Mouse (Mus musculus): ENCODE results near the gene Myo19. TPM values are rescaled to one million over a fixed set of nuclear protein-coding genes. Genes with fewer than 3 reads are reported as not detected.
A peak's percentile ranks its signal among the peaks of the same experiment; 100 is the strongest.

Gene Myo19
- polyA plus RNA-seq, 1 experiment from 2014 or later: 9.3 TPM

GRCm38 (mm10) chr11:84886767-84887511 is 7.0 kb downstream of the Myo19 start:
- no peak for ATAC-seq (ENCODE audit: insufficient number of reproducible peaks, insufficient read depth, low FRiP score, low TSS enrichment, low read depth)
- H3K27ac ChIP-seq: no peak overlapping the region
- no peak overlapping the region for H3K4me3 ChIP-seq (replicated peaks)
- H3K36me3 ChIP-seq: peaks cover 84% of the 10 kb centered on the region
- H3K9ac ChIP-seq (replicated peaks): no peak overlapping the region
- no peak overlapping the region for H3K4me2 ChIP-seq
- no peaks in the 10 kb centered on the region for H3K27me3 ChIP-seq
- 89% methylated on average over 11 of the region's 11 CpGs for WGBS
- H3K4me1 ChIP-seq (replicated peaks): 0 out of 2 replicates have a peak, but pooled peaks cover under 1% of the 10 kb centered on the region
- H3K9me3 ChIP-seq: no peaks in the 10 kb centered on the region

GRCm38 (mm10) chr11:84888025-84888424 is 8.1 kb downstream of the Myo19 start:
- H3K9me3 ChIP-seq: no peaks in the 10 kb centered on the region
- H3K27me3 ChIP-seq: no peaks in the 10 kb centered on the region
- no peaks in the 10 kb centered on the region for H3K4me1 ChIP-seq (replicated peaks)
- peaks cover 86% of the 10 kb centered on the region for H3K36me3 ChIP-seq
- no peak overlapping the region for H3K4me3 ChIP-seq (replicated peaks)
- H3K9ac ChIP-seq (replicated peaks): no peak overlapping the region
- no peak for ATAC-seq (ENCODE audit: insufficient number of reproducible peaks, insufficient read depth, low FRiP score, low TSS enrichment, low read depth)
- H3K4me2 ChIP-seq: no peak overlapping the region
- 91% methylated on average over 8 of the region's 8 CpGs for whole genome bisulfite sequencing
- no peak overlapping the region for H3K27ac ChIP-seq

GRCm38 (mm10) chr11:84889492-84889891 is 9.5 kb downstream of the Myo19 start:
- ATAC-seq (ENCODE audit: insufficient number of reproducible peaks, insufficient read depth, low FRiP score, low TSS enrichment, low read depth): no peak
- peaks cover 83% of the 10 kb centered on the region for H3K36me3 ChIP-seq
- WGBS: 98% methylated on average over 2 of the region's 2 CpGs
- H3K27me3 ChIP-seq: no peaks in the 10 kb centered on the region
- no peak overlapping the region for H3K4me3 ChIP-seq (replicated peaks)
- H3K9ac ChIP-seq (replicated peaks): no peak overlapping the region
- H3K27ac ChIP-seq: no peak overlapping the region
- no peaks in the 10 kb centered on the region for H3K9me3 ChIP-seq
- H3K4me2 ChIP-seq: no peak overlapping the region
- H3K4me1 ChIP-seq (replicated peaks): no peaks in the 10 kb centered on the region

GRCm38 (mm10) chr11:84891705-84892104 is 11.8 kb downstream of the Myo19 start:
- Histone ChIP-seq H3K9me3 (no peaks in the 10 kb centered on the region), H3K4me3 (replicated peaks) (no peak overlapping the region), H3K27me3 (no peaks in the 10 kb centered on the region), H3K9ac (replicated peaks) (no peak overlapping the region), H3K36me3 (peaks cover 84% of the 10 kb centered on the region), H3K4me2 (no peak overlapping the region), H3K27ac (no peak overlapping the region), H3K4me1 (replicated peaks) (no peaks in the 10 kb centered on the region)
- whole genome bisulfite sequencing: 92% methylated on average over 7 of the region's 7 CpGs
- ATAC-seq (ENCODE audit: insufficient number of reproducible peaks, insufficient read depth, low FRiP score, low TSS enrichment, low read depth): no peak

GRCm38 (mm10) chr11:84893113-84893512 is 13.2 kb downstream of the Myo19 start:
- Histone ChIP-seq H3K4me1 (replicated peaks) (no peaks in the 10 kb centered on the region), H3K4me3 (replicated peaks) (no peak overlapping the region), H3K27me3 (no peaks in the 10 kb centered on the region), H3K9ac (replicated peaks) (no peak overlapping the region), H3K4me2 (no peak overlapping the region), H3K27ac (no peak overlapping the region), H3K9me3 (no peaks in the 10 kb centered on the region), H3K36me3 (peaks cover 86% of the 10 kb centered on the region)
- ATAC-seq (ENCODE audit: insufficient number of reproducible peaks, insufficient read depth, low FRiP score, low TSS enrichment, low read depth): no peak
- WGBS: 95% methylated on average over 14 of the region's 15 CpGs

GRCm38 (mm10) chr11:84904597-84905144 is 24.7 kb downstream of the Myo19 start:
- 84% methylated on average over 9 of the region's 9 CpGs for WGBS
- Histone ChIP-seq H3K27ac (no peak overlapping the region), H3K9ac (replicated peaks) (no peak overlapping the region), H3K27me3 (no peaks in the 10 kb centered on the region), H3K4me3 (replicated peaks) (no peak overlapping the region), H3K4me1 (replicated peaks) (no peaks in the 10 kb centered on the region), H3K4me2 (no peak overlapping the region), H3K36me3 (peaks cover 100% of the 10 kb centered on the region), H3K9me3 (no peaks in the 10 kb centered on the region)
- no peak for ATAC-seq (ENCODE audit: insufficient number of reproducible peaks, insufficient read depth, low FRiP score, low TSS enrichment, low read depth)

GRCm38 (mm10) chr11:84907081-84907480 is 27.1 kb downstream of the Myo19 start:
- peaks cover 98% of the 10 kb centered on the region for H3K36me3 ChIP-seq
- ATAC-seq (ENCODE audit: insufficient number of reproducible peaks, insufficient read depth, low FRiP score, low TSS enrichment, low read depth): no peak
- no peak overlapping the region for H3K27ac ChIP-seq
- H3K4me2 ChIP-seq: no peak overlapping the region
- no peaks in the 10 kb centered on the region for H3K9me3 ChIP-seq
- no peaks in the 10 kb centered on the region for H3K27me3 ChIP-seq
- no peak overlapping the region for H3K4me3 ChIP-seq (replicated peaks)
- no peak overlapping the region for H3K9ac ChIP-seq (replicated peaks)
- WGBS: 82% methylated on average over 3 of the region's 3 CpGs
- H3K4me1 ChIP-seq (replicated peaks): no peaks in the 10 kb centered on the region

- Histone ChIP-seq H3K27me3 (no peaks in the 10 kb centered on the region), H3K27ac (no peak overlapping the region), H3K4me2 (no peak overlapping the region), H3K9me3 (no peaks in the 10 kb centered on the region), H3K36me3 (peaks cover 97% of the 10 kb centered on the region), H3K4me3 (replicated peaks) (no peak overlapping the region), H3K4me1 (replicated peaks) (no peaks in the 10 kb centered on the region), H3K9ac (replicated peaks) (no peak overlapping the region)
- ATAC-seq (ENCODE audit: insufficient number of reproducible peaks, insufficient read depth, low FRiP score, low TSS enrichment, low read depth): no peak
- WGBS: 90% methylated on average over 6 of the region's 6 CpGs
Measured at GRCm38 (mm10) chr11:84908480-84908879, 28.5 kb downstream of the Myo19 start.

GRCm38 (mm10) chr11:84910411-84910810 is 30.5 kb downstream of the Myo19 start:
- Histone ChIP-seq H3K27ac (no peak overlapping the region), H3K36me3 (peaks cover 90% of the 10 kb centered on the region)
- WGBS: 91% methylated on average over 4 of the region's 4 CpGs

GRCm38 (mm10) chr11:84914673-84915072 is 34.7 kb downstream of the Myo19 start:
- Histone ChIP-seq H3K36me3 (peaks cover 48% of the 10 kb centered on the region), H3K27ac (no peak overlapping the region), H3K4me2 (peak overlapping the region; percentile 79; the same call in 1 of the 2 replicates), H3K4me3 (replicated peaks) (no peak overlapping the region), H3K4me1 (replicated peaks) (peaks cover 14% of the 10 kb centered on the region), H3K27me3 (no peaks in the 10 kb centered on the region), H3K9ac (replicated peaks) (no peak overlapping the region), H3K9me3 (no peaks in the 10 kb centered on the region)
- ATAC-seq (ENCODE audit: insufficient number of reproducible peaks, insufficient read depth, low FRiP score, low TSS enrichment, low read depth): no peak
- WGBS: 82% methylated on average over 5 of the region's 5 CpGs

More at GRCm38 (mm10) chr11:84910411-84910810, 30.5 kb downstream of the Myo19 start:
- Histone ChIP-seq H3K9me3 (no peaks in the 10 kb centered on the region), H3K4me1 (replicated peaks) (peaks cover 10% of the 10 kb centered on the region), H3K27me3 (no peaks in the 10 kb centered on the region), H3K4me2 (no peak overlapping the region), H3K9ac (replicated peaks) (no peak overlapping the region), H3K4me3 (replicated peaks) (no peak overlapping the region)
- no peak for ATAC-seq (ENCODE audit: insufficient number of reproducible peaks, insufficient read depth, low FRiP score, low TSS enrichment, low read depth)

GRCm38 (mm10) chr11:84916053-84916702 is 36.2 kb downstream of the Myo19 start, which contains the start of gene Znhit3:
Znhit3 (minus strand) TSS chr11:84916366.
- peak within 1 kb of the TSS; percentile 95 for H3K4me3 ChIP-seq (replicated peaks)
- H3K4me1 ChIP-seq (replicated peaks): peaks cover 14% of the 10 kb centered on the region
- H3K27ac ChIP-seq: no peak within 1 kb of the TSS
- 4% methylated on average over 34 of the region's 34 CpGs for WGBS
- no peaks in the 10 kb centered on the region for H3K27me3 ChIP-seq
- ATAC-seq (ENCODE audit: insufficient number of reproducible peaks, insufficient read depth, low FRiP score, low TSS enrichment, low read depth): peak; percentile 87
- peak within 1 kb of the TSS; percentile 81 for H3K9ac ChIP-seq (replicated peaks)
- H3K36me3 ChIP-seq: peaks cover 34% of the 10 kb centered on the region
- H3K4me2 ChIP-seq: peak within 1 kb of the TSS; percentile 79
- H3K9me3 ChIP-seq: no peaks in the 10 kb centered on the region
